Mouse (Mus musculus): ENCODE data around the gene Rsph3b.
"Not testable (repeated sequence)": the region's sequence is repeated elsewhere in the genome, so short reads cannot be mapped to it uniquely, and the experiment has no call there.

The Rsph3b gene

DNA sequence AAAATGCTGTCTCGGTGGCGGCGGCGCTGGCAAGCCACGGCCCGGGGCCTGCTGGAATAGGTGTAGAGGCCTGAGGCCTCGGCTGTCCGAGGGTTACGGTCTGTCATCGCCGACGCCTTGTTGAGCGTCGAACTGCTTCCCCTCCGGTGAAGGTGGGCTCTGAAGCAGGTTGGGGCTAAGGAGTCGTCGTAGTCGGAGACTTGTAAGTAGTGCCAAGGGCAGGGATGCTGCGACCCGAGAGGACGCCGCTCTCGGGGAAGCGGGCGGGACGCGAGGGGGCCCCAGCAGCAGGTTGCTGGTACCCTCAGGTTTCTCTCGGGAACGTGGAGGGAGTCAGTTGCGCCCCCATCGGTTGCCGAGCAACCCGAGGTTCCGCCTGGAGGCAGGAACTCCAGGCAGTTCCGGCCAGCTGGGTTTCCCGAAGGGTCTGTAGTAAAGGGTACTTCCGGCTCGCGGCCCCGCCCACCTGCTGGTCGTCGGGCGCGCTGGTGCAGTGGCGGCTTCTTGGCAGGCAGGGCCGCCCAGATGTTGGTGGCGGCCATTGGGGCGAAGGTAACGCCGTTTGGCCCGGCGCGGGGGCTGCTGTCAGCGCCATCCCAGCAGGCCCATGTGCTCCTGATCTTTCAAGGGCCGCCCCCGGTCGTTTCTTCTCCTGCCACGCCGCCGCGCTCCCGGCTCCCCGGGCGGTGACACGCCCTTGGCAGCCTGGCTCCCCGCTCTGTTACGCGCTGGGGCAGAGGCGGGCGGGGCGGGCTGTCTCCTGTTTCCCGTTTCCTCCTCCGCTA, at the start of gene Rsph3b:
Gene Rsph3b (minus strand): TSS at position 699 of the 785 bp plus-strand sequence.
- peak; percentile 67 for DNase-seq (ENCODE audit: low spot score)

DNA sequence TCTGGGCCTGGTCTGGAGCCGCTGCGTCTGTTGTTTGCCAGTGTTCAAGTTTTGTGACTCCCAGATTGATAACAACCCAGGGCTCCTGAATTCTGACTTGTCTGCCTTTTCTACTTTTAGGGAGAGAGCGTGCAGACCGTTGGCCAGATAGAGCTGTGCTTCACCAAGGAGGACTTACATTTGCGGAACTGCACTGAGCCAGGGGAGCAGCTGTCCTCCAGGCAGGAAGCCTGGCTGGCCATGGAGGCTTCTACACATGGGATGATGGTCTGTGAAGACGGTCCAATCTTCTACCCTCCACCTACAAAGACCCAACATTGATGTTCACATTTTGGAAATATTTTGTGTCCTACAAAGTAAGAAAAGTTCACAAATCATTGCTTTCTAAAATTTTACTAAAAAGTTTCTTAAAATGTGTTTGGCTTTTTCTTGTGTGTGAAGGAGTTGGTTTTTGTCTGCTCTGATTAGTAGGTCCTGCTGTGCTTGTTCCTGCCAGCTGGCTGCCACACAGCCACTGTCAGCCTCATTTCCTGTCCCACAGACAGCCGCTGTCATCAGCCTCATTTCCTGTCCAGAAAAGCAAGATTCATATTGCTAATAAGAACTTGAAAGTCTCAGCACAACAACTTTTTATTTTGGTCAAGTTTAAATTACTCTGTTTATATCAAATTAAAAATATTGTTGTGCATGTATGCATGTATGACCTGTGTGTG, 49.5 kb upstream of the Rsph3b start:
- DNase-seq (ENCODE audit: low spot score), result not testable (repeated sequence)

DNA sequence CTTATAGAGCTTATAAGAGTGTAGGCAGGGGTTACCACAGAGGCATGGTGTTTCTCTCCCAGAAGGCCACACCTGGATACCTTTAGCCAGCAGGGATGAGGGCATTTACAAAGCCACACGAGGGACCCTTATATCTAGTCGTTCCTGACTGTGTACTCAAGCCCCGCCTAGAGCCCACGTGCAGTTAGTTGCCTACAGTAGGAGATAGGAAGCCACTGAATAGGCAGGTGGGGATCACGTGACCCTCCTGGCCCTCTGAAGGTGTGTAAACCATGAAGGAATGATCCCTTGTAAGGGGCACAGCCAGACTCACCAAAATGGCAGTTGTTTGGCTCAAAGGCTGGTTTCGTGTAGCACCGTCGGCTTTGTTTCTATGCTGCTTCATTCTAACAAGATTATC, 48.3 kb upstream of the Rsph3b start:
- not testable (repeated sequence) for DNase-seq (ENCODE audit: low spot score)

DNA sequence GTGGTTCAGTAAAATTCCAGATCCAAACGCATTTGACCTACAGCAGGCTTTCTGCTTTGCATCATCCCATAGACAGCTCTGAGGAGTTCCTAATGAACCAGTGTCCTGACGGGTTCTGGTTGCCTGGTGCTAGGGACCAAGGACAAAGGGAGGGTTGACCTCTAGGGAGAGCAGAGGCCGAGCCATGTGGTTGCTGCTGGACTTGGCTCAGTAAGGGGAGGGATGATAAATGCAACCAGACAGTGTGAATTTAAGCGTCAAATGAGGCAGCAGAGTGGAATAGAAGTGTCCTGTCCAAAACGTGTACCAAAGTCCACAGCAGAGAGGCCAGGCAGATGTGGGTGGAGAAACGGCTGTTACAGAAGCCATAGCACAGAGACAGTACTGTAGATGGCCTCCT, 47.0 kb upstream of the Rsph3b start:
- not testable (repeated sequence) for DNase-seq (ENCODE audit: low spot score)

DNA sequence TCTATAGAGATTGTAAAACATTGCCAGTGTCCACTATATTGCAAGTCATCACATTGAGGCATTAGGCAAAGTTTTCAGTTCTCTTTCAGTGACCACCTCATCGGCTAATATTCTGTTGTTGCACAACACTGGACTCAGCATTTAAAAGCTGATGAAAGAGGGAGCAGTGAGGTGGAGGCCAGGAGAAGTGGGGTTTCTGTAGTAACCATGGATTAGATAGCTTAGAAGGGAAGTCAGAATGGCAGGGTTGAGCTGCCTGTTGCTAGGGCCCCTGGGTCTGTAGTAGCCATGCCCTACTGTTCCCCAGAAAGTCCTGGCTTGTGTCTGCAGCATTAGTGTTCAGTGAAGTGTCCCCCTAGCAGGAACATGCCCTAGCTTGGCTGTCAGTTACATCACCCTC, 37.6 kb upstream of the Rsph3b start:
- not testable (repeated sequence) for DNase-seq (ENCODE audit: low spot score)

DNA sequence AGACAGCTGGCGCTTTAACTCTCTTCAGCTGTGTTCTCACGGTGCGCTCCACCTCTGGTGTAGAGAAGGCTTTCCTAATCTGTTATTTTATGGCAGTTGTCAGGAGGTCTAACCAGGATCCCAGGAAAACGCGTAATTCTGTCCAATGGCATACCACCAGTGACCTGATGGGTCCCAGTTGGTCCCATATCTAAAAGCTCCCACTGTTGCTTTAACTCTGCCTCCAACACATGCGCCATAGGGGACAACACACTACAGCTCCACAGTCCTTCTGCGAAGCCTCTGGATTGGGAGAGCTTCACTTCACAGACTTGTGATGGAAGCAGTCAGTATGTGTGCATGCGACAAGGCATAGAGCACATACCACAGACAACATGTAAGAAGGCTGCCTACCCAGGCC, 31.7 kb upstream of the Rsph3b start:
- DNase-seq (ENCODE audit: low spot score), result not testable (repeated sequence)

DNA sequence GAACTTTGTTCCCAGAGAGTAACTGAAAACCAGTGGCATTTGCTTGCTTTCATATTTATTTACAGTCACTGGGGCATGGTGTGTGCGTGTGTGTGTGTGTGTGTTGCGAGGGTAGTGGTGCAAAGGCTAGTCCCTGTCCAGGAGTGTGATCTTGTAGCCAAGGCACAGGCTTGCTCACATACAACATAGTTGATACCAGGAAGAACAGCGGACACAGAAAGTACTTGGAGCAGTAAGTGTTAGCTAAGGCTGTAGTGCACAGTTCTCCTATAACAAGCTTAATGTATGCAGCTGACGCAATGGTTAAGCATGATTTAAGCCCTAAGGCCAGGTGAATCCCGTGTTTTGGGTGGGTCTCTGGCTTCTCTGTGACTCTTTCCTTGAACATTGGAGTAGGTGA, 30.9 kb upstream of the Rsph3b start:
- not testable (repeated sequence) for DNase-seq (ENCODE audit: low spot score)

DNA sequence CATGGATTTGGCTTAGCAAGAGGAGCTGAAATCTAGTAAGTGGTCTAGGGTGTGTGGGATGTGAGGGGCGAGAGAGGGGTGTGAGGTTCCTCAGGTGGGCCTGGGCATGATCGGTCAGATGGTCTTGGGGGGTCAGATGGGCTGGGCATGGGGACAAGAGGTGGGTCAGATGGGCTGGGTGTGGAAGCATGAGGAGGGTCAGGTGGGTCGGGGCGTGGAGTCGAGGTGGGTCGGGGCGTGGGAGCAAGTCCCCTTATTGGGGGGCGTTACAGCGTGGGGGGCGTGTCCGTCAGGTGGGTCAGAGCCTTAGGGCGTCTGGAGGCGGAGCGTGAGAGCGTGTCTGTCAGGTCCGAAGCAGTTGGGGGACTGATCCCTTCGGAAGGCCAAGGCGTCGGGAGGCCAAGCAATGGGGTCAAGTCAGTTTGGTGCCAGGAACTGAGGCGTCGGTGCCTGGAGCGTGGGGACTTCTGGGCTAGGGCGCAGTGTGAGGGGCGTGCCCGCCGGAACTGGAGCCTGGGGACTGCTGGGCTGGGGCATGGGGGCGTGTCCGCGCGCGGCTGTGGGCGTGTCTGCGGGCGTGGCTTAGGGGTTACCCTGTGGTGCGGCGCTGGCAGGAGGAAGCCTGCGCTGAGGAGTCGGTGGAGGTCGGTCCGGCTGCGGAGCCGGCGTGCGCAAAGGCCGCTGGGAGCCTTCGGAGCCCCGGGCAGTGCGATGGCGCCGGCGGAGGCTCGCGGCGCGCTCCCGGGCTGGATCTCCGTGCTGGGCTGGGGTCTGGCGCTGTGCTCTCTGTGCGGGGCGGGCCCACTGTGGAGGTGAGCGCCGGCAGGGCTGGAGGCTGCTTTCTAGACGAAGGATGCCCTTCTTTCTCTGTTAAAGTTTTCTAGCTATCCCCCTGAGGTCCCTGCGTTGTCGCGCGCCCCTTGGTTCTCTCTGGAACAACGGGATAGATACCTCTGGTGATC, 30.1 kb upstream of the Rsph3b start, which contains the start of gene Gm49721:
Gene Gm49721 (plus strand): TSS at position 618 of the 962 bp plus-strand sequence.
- DNase-seq (ENCODE audit: low spot score), result peak; percentile 78

DNA sequence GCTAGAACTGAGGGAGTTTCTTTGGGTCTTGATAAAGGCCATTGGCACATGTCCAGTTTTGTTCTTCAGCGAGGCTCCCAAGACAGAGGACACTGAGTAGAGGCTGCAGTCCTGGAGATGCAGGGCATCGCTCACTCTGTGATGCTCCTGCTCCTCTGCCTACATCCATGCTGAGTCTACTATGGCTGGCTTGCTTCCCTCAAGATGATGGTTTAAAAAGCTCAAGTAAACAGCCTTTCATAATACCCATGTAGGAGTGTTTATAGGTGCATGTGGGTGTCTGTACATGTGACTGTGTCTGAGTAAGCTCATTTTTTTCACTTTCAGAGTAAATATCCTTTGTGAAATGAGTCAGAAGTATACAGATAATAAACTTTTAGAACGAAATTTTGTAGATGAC, 26.5 kb upstream of the Rsph3b start:
- DNase-seq (ENCODE audit: low spot score), result not testable (repeated sequence)

DNA sequence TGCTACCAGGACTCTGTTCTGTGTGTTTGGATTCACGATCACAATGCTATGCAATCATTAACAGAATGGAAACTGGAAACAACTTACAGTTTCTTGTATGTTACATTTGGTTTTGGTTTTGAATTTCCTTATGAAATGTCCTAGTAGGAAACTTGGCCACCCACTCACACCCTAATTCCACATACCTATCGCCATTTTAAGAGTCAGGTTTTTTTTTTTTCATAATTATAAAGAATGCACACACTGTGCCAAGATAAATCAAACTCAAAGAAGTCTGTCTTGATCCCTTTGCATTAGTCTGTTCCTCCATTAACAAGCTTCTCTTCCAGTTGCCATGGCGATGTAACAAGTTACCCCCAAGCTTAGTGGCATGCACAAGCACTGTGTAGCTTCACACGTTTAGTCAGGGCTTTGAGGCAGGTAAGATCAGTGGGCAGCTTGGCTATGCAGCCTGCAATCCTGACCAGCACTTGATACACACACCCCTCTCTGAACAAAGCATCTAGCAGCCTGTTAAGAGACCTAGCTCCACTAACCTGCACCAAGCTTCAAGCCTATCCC, 24.4 kb upstream of the Rsph3b start:
- DNase-seq (ENCODE audit: low spot score), result not testable (repeated sequence)

DNA sequence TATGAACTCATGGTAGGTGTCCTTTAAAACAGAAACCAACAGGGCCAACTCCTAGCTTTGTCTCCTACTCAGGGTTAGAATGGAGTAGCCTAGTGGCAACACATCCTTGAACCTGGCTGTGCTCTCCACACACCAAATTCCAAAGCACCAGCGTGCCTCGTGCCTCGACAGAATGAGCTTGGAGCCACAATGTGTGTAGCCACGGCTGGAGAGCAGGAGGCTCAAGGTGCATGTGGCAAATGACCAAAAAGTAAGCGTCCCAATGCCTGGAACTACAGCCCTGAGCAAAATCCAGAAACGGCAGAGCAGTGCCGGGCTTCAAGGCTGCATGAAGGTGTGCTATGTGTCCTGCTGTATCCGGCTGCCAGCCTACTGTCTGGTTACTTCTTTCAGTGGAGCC, 22.8 kb upstream of the Rsph3b start:
- DNase-seq (ENCODE audit: low spot score), result not testable (repeated sequence)

DNA sequence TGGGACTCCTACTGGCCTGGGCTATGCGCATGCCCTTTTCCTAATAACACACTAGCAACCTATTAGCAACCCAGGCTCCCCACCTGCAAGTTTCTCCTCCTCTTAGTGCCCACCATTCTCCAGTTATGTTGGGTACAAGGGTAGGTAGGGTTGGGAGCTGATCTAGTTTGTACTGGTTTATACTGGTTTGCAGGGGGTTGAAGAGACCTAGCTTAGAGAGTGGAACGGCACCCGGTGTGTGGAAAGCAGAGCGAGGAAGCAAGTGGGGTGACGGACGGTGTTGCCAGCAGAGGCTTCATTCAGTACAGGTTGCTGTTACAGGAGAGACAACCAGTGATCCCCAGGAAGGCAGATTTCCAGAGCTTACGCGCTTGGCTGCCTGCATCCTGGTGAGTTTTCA, 21.9 kb upstream of the Rsph3b start, which contains the start of gene Rnaset2b:
Gene Rnaset2b (plus strand): TSS at position 301 of the 400 bp plus-strand sequence.
- DNase-seq (ENCODE audit: low spot score), result not testable (repeated sequence)

DNA sequence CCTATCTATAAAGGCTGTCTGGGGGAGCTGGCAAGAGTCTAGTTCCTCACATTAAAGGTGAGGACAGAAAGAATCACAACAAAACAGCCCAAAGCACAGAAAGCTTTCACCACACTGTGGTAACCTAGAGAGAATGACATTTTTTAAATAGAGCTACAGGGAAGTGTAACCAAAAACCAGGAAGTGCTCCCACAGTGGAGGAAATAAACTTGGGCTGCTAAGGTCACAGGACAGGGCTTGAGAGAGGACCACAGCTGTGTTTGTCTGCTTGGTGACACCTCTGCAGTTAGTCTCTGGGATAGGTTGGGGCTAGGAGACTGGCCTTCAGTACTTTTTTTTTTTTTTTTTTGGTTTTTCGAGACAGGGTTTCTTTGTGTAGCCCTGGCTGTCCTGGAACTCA, 19.2 kb upstream of the Rsph3b start:
- not testable (repeated sequence) for DNase-seq (ENCODE audit: low spot score)

DNA sequence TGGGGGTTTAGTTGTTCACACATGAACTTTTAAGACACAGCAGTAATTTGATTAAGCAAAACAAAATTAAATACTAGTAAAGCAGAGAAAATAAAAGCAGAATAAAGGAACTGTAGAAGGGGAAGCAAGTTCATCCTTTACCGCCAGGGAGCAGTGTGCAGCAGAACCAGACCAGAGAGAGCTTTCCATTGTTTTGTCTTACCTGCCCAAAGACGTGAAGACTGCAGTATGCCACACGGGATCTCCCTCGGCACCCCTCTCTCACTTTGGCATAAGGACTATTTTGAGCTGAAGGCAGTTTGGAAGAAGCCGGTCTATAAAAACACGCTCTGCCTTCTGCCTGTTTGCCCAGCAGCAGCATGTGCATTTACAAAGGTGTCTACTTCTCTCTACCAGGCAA, 16.9 kb upstream of the Rsph3b start:
- peak; percentile 28 for DNase-seq (ENCODE audit: low spot score)

DNA sequence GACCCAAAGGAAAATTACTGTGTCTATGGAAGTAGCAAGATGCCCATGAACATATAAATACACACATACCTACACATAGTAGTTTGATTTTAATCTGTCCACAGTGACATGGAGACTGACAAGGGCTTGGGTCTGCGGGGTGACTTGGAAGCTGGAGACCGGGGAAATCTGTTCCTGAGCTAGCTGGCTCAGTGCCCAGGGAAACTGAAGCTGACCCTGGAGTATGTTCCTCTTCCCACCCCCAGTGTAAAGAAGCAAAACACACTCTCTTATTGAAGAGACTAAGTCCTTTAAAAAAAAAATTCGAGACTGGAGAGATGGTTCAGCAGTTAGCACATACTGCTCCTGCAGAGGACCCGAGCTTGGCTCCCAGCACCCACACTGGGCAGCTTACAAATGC, 14.5 kb upstream of the Rsph3b start:
- DNase-seq (ENCODE audit: low spot score), result not testable (repeated sequence)

DNA sequence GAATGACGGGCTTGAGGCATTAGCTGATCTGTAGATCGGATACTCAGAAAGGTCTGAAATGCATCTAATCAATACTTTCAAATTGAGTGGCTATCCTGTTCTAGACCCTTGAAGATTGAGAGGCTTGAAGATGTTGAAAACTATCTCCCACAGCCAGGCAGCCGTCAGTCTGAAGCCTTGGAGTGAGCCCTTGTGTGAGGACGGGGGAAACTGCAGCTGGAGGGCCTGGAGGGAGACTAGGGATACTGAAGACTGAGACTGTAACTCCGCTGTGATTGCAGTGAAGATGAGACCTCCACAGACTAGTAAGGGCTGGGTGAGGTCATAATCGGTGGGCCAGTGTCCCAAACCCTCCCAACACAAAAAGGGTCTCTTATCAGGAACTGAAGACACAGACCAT, 13.9 kb upstream of the Rsph3b start:
- not testable (repeated sequence) for DNase-seq (ENCODE audit: low spot score)

DNA sequence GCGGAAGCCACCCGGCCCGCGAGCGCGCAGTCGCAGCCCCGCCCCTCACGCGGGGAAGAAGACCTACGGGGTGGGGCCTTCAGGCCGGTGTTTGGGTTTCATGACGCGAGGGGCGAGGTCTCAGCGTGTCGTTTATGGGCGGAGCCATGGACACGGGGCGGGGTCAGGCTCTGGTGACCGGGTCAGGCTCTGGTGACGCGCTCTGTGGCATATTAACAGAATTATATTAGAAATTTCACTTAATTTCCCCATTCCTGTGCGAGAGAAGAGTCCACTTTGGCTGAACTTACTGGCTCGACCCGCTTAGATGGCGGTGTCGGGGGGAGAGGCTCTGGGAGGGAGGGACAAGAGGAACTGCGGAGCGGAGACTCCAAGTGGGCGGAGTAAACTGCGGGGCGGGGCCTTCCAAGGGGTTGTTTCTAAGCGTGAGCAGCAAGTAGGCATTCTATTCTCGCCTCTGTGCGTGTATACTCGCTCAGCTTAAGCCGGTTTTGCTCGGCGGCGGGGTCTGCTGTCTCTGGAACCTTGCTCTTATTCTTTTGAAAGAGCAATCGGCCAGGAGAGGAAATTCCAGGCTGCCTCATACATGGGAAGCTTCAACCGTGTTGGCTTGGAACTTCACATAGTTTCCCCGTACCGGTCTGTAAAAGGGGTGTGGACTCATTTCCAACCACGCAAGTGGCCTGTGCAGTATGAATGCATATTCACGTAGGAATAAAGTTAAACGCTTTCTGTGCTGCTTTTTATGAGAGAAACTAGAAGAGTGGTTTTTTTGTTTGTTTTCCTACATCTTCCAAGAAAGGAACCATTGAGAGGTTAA, 12.9 kb upstream of the Rsph3b start:
- DNase-seq (ENCODE audit: low spot score), result peak; percentile 49

DNA sequence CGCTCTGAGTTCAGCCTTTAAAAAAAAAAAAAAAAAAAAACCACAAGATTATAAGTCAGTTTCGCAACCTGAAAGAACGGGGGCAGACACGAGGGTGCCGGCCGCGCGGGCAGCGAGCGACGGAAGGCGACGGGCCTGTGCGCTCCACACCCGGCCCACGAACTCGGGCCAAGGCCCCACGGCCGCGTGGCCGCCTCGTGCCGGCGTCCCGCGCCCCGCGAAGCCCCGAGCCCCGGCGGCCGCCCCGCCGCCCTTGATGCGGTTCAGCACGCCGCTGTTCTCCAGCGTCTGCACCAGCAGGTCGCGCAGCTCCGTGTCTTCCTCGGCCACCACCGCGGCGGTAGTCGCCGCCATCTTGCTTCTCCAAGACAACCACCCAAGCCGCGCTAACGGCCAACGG, 12.3 kb upstream of the Rsph3b start, which contains the start of gene Tagap1:
Gene Tagap1 (minus strand): TSS at position 381 of the 400 bp plus-strand sequence.
- peak; percentile 45 for DNase-seq (ENCODE audit: low spot score)

DNA sequence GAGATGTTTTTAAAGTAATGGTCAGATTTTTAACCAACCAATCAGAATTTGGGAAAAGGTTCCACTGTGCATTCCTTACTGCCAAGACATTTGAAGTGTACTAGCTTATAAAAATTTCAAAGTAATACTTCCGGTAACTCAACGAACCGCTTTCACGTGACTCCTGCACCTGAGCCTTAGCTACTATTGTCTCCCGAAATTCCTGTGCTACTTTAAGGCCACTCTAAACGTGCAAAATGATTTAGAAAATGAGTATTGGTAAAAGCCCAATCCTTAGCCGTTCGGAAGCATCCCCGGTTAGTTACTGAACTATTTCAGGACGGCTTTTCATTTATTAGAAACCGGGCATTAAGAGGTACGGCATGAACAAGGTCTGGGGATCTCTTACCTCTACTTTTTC, 11.9 kb upstream of the Rsph3b start:
- not testable (repeated sequence) for DNase-seq (ENCODE audit: low spot score)

DNA sequence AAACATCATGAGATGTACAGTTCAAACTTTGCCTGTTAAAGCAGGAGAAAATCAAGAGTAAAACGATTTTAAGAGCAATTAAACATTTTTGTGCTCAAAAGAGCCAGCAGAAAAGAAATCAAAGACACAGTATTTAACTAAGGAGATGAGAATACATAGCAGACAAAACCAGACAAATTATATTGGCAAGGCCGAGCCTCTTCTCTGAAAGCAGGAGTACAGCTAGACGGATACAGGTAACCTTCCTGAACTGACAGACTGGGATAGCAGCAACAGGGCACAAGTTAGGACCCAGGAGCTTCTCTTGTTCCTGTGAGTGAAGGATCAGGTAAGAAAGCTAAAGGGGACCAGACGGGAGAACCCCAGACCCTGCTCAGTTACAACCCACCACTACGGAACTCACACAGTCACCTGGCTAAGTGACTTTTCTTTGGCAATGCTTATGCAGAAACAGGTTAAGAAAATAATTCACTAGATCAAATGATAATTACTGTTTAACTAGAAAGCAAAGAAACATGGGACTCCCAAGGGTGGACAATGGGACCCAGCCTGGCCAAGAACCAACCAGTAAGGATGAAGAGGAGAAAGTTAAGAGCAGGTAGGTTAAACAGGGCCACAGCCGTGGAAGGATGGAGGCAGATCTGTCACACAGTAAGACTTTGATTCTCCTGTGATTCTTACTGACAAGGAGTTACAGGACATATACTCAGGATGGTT, 11.2 kb upstream of the Rsph3b start:
- not testable (repeated sequence) for DNase-seq (ENCODE audit: low spot score)

Measured in T-cell, adult 2 months (primary cell).